Mouse (Mus musculus) heart, postnatal 10 days (tissue): Measurements from ENCODE around the gene Dhrs7b. TPM values are rescaled to one million over a fixed set of nuclear protein-coding genes. Genes with fewer than 3 reads are reported as not detected.
"Not testable (repeated sequence)": the region's sequence is repeated elsewhere in the genome, so short reads cannot be mapped to it uniquely, and the experiment has no call there.

Experiments
- DNase-seq, 2 experiments: peaks; one replicate each; pipeline ENCODE4 v3.0.0; 2021
- intact Hi-C: fragments of 180-260 bp; cut with DNase I; formaldehyde crosslinking; loops from one replicate; pipeline ENCODE4 v1.15.1; 2025
- total RNA-seq, 2 experiments: library from RNA; stranded (reverse); gene quantifications; 2 replicates each; pipeline ENCODE4 v1.2.3; 2021

Dhrs7b gene
- 10 to 100 TPM; 18.9 to 21.1 TPM for total RNA-seq

- DNase-seq = peak; percentile 92
- intact Hi-C loops = loop anchor here (1.0 to 10.0 kb wide), 3 partner anchors 47 to 276 kb away; partner anchors contain the start of gene Tmem11
These were observed at the start of gene Dhrs7b for GRCm38 (mm10) chr11:60830433-60831052. TSS of gene Dhrs7b (plus strand) at chr11:60830631.

GRCm38 (mm10) chr11:60784179-60784922, 46.1 kb upstream of the Dhrs7b start:
- intact Hi-C loops = loop anchor here (5.0 kb wide), 1 partner anchor 82 kb away; no protein-coding TSS in a partner anchor
- no peak for DNase-seq

GRCm38 (mm10) chr11:60787595-60787994, 42.8 kb upstream of the Dhrs7b start:
- DNase-seq = peak; percentile 57 to 66
- intact Hi-C loops = no loop called here

GRCm38 (mm10) chr11:60790472-60790871, 40.0 kb upstream of the Dhrs7b start:
- no peak for DNase-seq
- intact Hi-C loops = no loop called here

- no peak for DNase-seq
- intact Hi-C loops = no loop called here
These were observed 34.1 kb upstream of the Dhrs7b start for GRCm38 (mm10) chr11:60796342-60796741.

GRCm38 (mm10) chr11:60799977-60800376, 30.5 kb upstream of the Dhrs7b start:
- intact Hi-C loops = no loop called here
- no peak for DNase-seq

- no peak for DNase-seq
These were observed 29.5 kb upstream of the Dhrs7b start for GRCm38 (mm10) chr11:60800892-60801291.

GRCm38 (mm10) chr11:60808286-60809070, 22.0 kb upstream of the Dhrs7b start:
- DNase-seq = peak; percentile 63 to 67
- intact Hi-C loops = no loop called here

More at GRCm38 (mm10) chr11:60800892-60801291, 29.5 kb upstream of the Dhrs7b start:
- intact Hi-C loops = no loop called here

GRCm38 (mm10) chr11:60809546-60809945, 20.9 kb upstream of the Dhrs7b start:
- DNase-seq = no peak
- intact Hi-C loops = no loop called here

- peak in 1 of 2 experiments; percentile 12 for DNase-seq
- intact Hi-C loops = no loop called here
These were observed 20.1 kb upstream of the Dhrs7b start for GRCm38 (mm10) chr11:60810046-60810965.

GRCm38 (mm10) chr11:60811054-60811460, 19.4 kb upstream of the Dhrs7b start:
- intact Hi-C loops = no loop called here

GRCm38 (mm10) chr11:60811618-60812017, 18.8 kb upstream of the Dhrs7b start, which contains the start of gene Shmt1:
TSS of gene Shmt1 (minus strand) at chr11:60811718.
- DNase-seq = not testable (repeated sequence)
- intact Hi-C loops = loop anchor here (2.0 kb wide), 1 partner anchor 15 kb away; no protein-coding TSS in a partner anchor

More at GRCm38 (mm10) chr11:60811054-60811460, 19.4 kb upstream of the Dhrs7b start:
- DNase-seq = peak; percentile 95

GRCm38 (mm10) chr11:60816398-60816797, 14.0 kb upstream of the Dhrs7b start:
- intact Hi-C loops = no loop called here
- DNase-seq = no peak

- no peak for DNase-seq
- intact Hi-C loops = no loop called here
These were observed 6.7 kb upstream of the Dhrs7b start for GRCm38 (mm10) chr11:60823771-60824170.

- DNase-seq = no peak
- intact Hi-C loops = no loop called here
These were observed 5.2 kb upstream of the Dhrs7b start for GRCm38 (mm10) chr11:60825191-60825590.

- DNase-seq = no peak
- intact Hi-C loops = loop anchor here (2.0 kb wide), 1 partner anchor 14 kb away; no protein-coding TSS in a partner anchor
These were observed 3.7 kb upstream of the Dhrs7b start for GRCm38 (mm10) chr11:60826700-60827099.

GRCm38 (mm10) chr11:60827241-60827945, 3.0 kb upstream of the Dhrs7b start:
- intact Hi-C loops = loop anchor here (2.0 kb wide), 1 partner anchor 15 kb away; no protein-coding TSS in a partner anchor
- no peak for DNase-seq

- DNase-seq = peak in 1 of 2 experiments; percentile 36
- intact Hi-C loops = no loop called here
These were observed 1.5 kb upstream of the Dhrs7b start for GRCm38 (mm10) chr11:60828903-60829302.

- intact Hi-C loops = loop anchor here (10.0 kb wide), 1 partner anchor 282 kb away; no protein-coding TSS in a partner anchor
- DNase-seq = no peak
These were observed 6.5 kb downstream of the Dhrs7b start for GRCm38 (mm10) chr11:60836897-60837296.
